Mouse (Mus musculus): ENCODE results near the gene Limk2. TPM values are rescaled to one million over a fixed set of nuclear protein-coding genes. Genes with fewer than 3 reads are reported as not detected.

Limk2 gene
- 100 to 1,000 TPM in 1 of 2 experiments, 10 to 100 TPM in 1; 96.5 to 112 TPM for polyA plus RNA-seq (2017; shearing (Covaris generic))

DNA sequence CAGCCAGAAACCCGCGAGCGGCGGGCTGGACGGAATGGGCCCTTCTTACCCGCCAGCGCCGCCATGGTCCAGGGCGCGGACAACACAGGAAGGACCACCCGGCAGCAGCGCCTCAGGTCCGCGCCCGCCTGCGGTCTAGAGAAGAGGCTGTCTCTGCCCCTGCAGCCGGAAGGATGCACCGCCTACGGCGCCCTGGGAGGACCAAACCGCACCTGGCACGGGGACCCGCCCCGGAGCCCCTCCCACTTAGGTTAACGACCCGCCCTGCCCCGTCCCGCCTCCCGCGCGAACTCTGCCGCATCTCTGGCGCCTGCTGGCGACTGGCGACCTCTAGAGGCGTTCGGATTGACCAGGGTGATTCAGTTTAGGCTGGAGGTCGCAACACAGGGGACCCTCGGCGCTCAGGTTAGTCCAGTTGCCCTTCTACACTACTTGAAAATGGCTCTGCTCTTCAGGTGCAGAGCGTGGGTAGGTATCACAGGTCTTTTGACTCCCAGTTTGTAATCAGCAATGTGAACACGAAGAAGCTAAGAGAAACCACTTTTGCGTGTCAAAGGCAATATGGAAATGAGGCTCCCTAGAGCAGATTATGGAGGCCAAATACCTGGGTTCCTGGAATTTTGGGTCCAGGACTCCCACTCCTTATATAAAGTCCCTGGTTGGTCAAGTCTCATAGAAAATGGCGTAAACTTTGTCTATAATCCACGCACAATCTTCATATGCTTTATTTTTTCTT is at the start of gene Limk2:
TSS of gene Limk2 (minus strand) at position 193 of the 736 bp plus-strand sequence.

GRCm38 (mm10) chr11:3452167-3452639 is 43.2 kb upstream of the Limk2 start, which contains the start of gene Rnf185:
TSS of gene Rnf185 (minus strand) at chr11:3452363.

GRCm38 (mm10) chr11:3329891-3330451 is 79.0 kb downstream of the Limk2 start, which contains the start of gene Pik3ip1:
TSS of gene Pik3ip1 (plus strand) at chr11:3330401.

Other genes starting within 250 kb of the Limk2 start
- gene Sfi1, start 215.7 kb downstream of the Limk2 start, polyA plus RNA-seq (2017; shearing (Covaris generic)), result 10 to 100 TPM; 52.1 to 98.4 TPM
- 10 to 100 TPM; 53.7 to 58.1 TPM for gene Eif4enif1, start 206.8 kb downstream of the Limk2 start, polyA plus RNA-seq (2017; shearing (Covaris generic))
- 100 to 1,000 TPM; 151 to 161 TPM for gene Drg1, start 142.8 kb downstream of the Limk2 start, polyA plus RNA-seq (2017; shearing (Covaris generic))
- 10 to 100 TPM; 42.9 to 47.2 TPM for gene Patz1, start 120.3 kb downstream of the Limk2 start, polyA plus RNA-seq (2017; shearing (Covaris generic))
- 100 to 1,000 TPM; 136 to 186 TPM for gene Pik3ip1, start 78.8 kb downstream of the Limk2 start, polyA plus RNA-seq (2017; shearing (Covaris generic))
- gene Rnf185, start 43.2 kb upstream of the Limk2 start, polyA plus RNA-seq (2017; shearing (Covaris generic)), result 10 to 100 TPM; 24.8 to 29.1 TPM
- under 1 TPM; 0.25 to 0.78 TPM for gene Pla2g3, start 79.1 kb upstream of the Limk2 start, polyA plus RNA-seq (2017; shearing (Covaris generic))
- 1 to 10 TPM in 1 of 2 experiments, not detected in 1; 1.0 TPM for gene Inpp5j, start 95.6 kb upstream of the Limk2 start, polyA plus RNA-seq (2017; shearing (Covaris generic))
- 1 to 10 TPM; 3.3 to 6.9 TPM for gene Selenom, start 105.5 kb upstream of the Limk2 start, polyA plus RNA-seq (2017; shearing (Covaris generic))
- 1 to 10 TPM in 1 of 2 experiments, under 1 TPM in 1; 0.12 to 2.0 TPM for gene Smtn, start 131.4 kb upstream of the Limk2 start, polyA plus RNA-seq (2017; shearing (Covaris generic))
- gene Morc2a, start 240.0 kb upstream of the Limk2 start, polyA plus RNA-seq (2017; shearing (Covaris generic)), result 10 to 100 TPM; 26.4 to 27.4 TPM

Data from inflammation-experienced regulatory T-cells (primary cell).